Mouse (Mus musculus): ENCODE measurements around the gene Klhl5. TPM values are rescaled to one million over a fixed set of nuclear protein-coding genes. Genes with fewer than 3 reads are reported as not detected.

Klhl5 gene
- polyA plus RNA-seq, 1 experiment: 12.0 TPM

DNA sequence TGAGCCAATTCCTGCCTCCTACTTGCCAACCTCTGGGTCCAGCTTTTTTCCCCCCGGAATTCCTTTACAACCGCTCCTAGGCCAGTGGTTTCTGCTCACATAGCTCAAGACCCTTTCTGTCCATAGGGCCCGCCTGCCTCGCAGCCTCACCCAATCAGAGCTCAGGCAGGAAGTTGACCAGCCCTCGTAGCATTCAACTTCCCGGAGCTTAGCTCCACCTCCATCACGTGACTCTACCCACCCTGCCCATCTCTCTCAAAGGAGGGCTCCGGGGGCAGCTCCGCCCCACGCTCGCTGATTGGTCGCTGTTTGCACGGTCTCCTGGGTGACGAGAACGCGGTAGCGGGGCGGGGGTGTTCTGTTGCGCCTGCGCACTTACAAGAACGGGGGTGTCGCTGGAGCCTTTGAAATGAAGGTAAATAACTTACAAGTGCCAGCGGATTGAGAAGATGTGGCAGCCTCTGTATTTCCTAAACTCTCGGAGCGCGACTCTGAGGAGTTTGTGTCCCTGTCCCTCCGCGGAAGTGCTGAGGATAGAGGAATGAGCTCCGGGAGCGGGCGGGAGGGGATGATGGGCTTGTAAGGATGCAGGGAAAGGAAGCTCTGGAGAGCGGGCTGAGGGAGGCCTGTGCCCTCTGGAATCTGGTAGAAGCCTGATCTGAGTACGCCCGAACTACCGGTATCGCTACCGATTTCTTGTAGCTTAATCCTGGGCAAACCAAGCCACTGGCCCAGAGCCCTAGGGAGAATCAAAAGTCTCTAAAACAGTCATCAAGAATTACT, 92.2 kb downstream of the Klhl5 start, which contains the start of gene Wdr19:
Gene Wdr19 (plus strand): TSS at position 351 of the 783 bp plus-strand sequence.
- no peaks in the 10 kb centered on the region for H3K36me3 ChIP-seq (ENCODE audit: control insufficient read depth, insufficient read depth, low read length, poor library complexity, severe bottlenecking)
- no peak within 1 kb of the TSS for H3K27ac ChIP-seq (ENCODE audit: insufficient read depth, low read length)
- H3K9ac ChIP-seq (ENCODE audit: low read depth, poor library complexity, severe bottlenecking): peak within 1 kb of the TSS; percentile 52
- H3K4me3 ChIP-seq (ENCODE audit: low read depth, low read length): peak within 1 kb of the TSS; percentile 72
- H3K9me3 ChIP-seq (replicated peaks; ENCODE audit: control insufficient read depth, insufficient read depth, low read length, poor library complexity, severe bottlenecking): no peaks in the 10 kb centered on the region
- TF ChIP-seq POLR2A (IDR thresholded peaks at IDR 0.05; ENCODE audit: insufficient read depth, low read length) (peak; percentile 87), CTCF (IDR thresholded peaks at IDR 0.05; ENCODE audit: low read depth, low read length) (no peak)
- H3K4me1 ChIP-seq (ENCODE audit: control insufficient read depth, insufficient read depth, low read length): no peaks in the 10 kb centered on the region
- no peaks in the 10 kb centered on the region for H3K27me3 ChIP-seq (ENCODE audit: control insufficient read depth, insufficient read depth, low read length, poor library complexity, severe bottlenecking)

DNA sequence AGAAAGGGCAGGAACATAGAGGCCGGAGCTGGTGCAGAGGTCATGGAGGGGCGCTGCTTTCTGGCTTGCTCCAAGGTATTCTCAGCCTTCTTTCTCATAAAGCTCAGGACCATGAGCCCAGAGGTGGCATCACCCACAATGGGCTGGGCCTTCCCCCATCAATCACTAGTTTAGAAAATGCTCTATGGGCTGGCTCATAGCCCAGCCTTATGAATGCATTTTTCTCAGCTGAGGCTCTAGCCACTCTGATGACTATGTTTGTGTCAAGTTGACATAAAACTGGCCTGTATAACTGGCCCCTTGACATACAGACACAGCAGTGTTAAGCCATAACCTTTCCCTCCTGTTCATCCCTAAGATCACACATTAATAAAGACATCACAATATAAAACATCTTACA, 97.4 kb downstream of the Klhl5 start:
- Histone ChIP-seq H3K27ac (ENCODE audit: insufficient read depth, low read length) (no peak overlapping the region), H3K36me3 (ENCODE audit: control insufficient read depth, insufficient read depth, low read length, poor library complexity, severe bottlenecking) (no peaks in the 10 kb centered on the region), H3K27me3 (ENCODE audit: control insufficient read depth, insufficient read depth, low read length, poor library complexity, severe bottlenecking) (no peaks in the 10 kb centered on the region), H3K9ac (ENCODE audit: low read depth, poor library complexity, severe bottlenecking) (no peak overlapping the region), H3K9me3 (replicated peaks; ENCODE audit: control insufficient read depth, insufficient read depth, low read length, poor library complexity, severe bottlenecking) (no peaks in the 10 kb centered on the region), H3K4me1 (ENCODE audit: control insufficient read depth, insufficient read depth, low read length) (no peaks in the 10 kb centered on the region), H3K4me3 (ENCODE audit: low read depth, low read length) (no peak overlapping the region)
- TF ChIP-seq EP300 (IDR thresholded peaks at IDR 0.05; ENCODE audit: insufficient read depth, low read depth, low read length) (no peak), POLR2A (IDR thresholded peaks at IDR 0.05; ENCODE audit: insufficient read depth, low read length) (no peak), CTCF (IDR thresholded peaks at IDR 0.05; ENCODE audit: low read depth, low read length) (no peak)

DNA sequence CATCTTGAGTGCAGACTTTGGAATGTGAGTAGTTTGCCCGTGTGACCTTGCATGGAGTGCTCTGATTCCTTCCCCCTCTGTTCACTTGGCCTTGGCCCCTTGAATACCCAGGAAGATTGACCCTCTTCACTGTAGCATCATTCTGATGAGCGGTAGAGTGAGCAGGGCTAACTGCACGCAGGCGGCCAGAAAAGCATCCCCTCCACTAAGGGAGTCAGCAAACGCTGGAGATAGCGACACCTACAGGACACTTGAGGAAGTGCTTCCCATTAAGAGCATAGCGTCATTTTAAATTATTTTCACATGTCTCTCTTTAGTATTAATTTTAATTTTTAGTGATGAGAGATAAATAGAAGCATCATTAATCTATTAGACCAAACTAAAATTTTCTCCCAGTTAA, 106.0 kb downstream of the Klhl5 start:
- no peak overlapping the region for H3K27ac ChIP-seq (ENCODE audit: insufficient read depth, low read length)
- no peaks in the 10 kb centered on the region for H3K9me3 ChIP-seq (replicated peaks; ENCODE audit: control insufficient read depth, insufficient read depth, low read length, poor library complexity, severe bottlenecking)
- no peaks in the 10 kb centered on the region for H3K36me3 ChIP-seq (ENCODE audit: control insufficient read depth, insufficient read depth, low read length, poor library complexity, severe bottlenecking)
- H3K9ac ChIP-seq (ENCODE audit: low read depth, poor library complexity, severe bottlenecking): no peak overlapping the region
- H3K4me3 ChIP-seq (ENCODE audit: low read depth, low read length): no peak overlapping the region
- no peaks in the 10 kb centered on the region for H3K27me3 ChIP-seq (ENCODE audit: control insufficient read depth, insufficient read depth, low read length, poor library complexity, severe bottlenecking)
- TF ChIP-seq CTCF (IDR thresholded peaks at IDR 0.05; ENCODE audit: low read depth, low read length) (peak; percentile 83), POLR2A (IDR thresholded peaks at IDR 0.05; ENCODE audit: insufficient read depth, low read length) (no peak)
- no peaks in the 10 kb centered on the region for H3K4me1 ChIP-seq (ENCODE audit: control insufficient read depth, insufficient read depth, low read length)

Other genes starting within 250 kb of the Klhl5 start
- not detected in 2 replicates for gene Tlr1, start 174.0 kb upstream of the Klhl5 start, polyA plus RNA-seq (2011; ENCODE audit: insufficient read depth, insufficient read length, low read depth, missing spikeins)
- 1.0 TPM in 1 of 2 replicates, not detected in the other for gene Tlr6, start 147.4 kb upstream of the Klhl5 start, polyA plus RNA-seq (2011; ENCODE audit: insufficient read depth, insufficient read length, low read depth, missing spikeins)
- gene Fam114a1, start 137.5 kb upstream of the Klhl5 start, polyA plus RNA-seq (2011; ENCODE audit: insufficient read depth, insufficient read length, low read depth, missing spikeins): 16.5 and 19.8 TPM in 2 replicates
- not detected in 2 replicates for gene Tmem156, start 15.4 kb upstream of the Klhl5 start, polyA plus RNA-seq (2011; ENCODE audit: insufficient read depth, insufficient read length, low read depth, missing spikeins)
- gene Wdr19, start 92.2 kb downstream of the Klhl5 start, polyA plus RNA-seq (2011; ENCODE audit: insufficient read depth, insufficient read length, low read depth, missing spikeins): 13.8 and 13.9 TPM in 2 replicates
- gene Rfc1, start 228.1 kb downstream of the Klhl5 start, polyA plus RNA-seq (2011; ENCODE audit: insufficient read depth, insufficient read length, low read depth, missing spikeins): 146 and 160 TPM in 2 replicates
- not detected in 2 replicates for gene Klb, start 240.8 kb downstream of the Klhl5 start, polyA plus RNA-seq (2011; ENCODE audit: insufficient read depth, insufficient read length, low read depth, missing spikeins)

Data from ES-Bruce4 (cell line).